Mouse (Mus musculus) heart, adult 2 months (tissue): ENCODE measurements at regions not wholly inside any gene's neighbourhood (a gene's known extent, or its start where the extent isn't known, plus 50 kb on each side); places are given as distances from the start of the nearest gene placed in this dataset.

Experiments used
- CTCF ChIP-seq: fragments of 200-600 bp; IDR thresholded peaks from 2 replicates; pipeline ENCODE4 v1.8.1; 2022; ENCODE audit warnings: antibody characterized with exemption, mild to moderate bottlenecking, moderate library complexity
- EP300 ChIP-seq: fragments of 200-500 bp; IDR thresholded peaks from 2 replicates; pipeline ENCODE4 v1.6.1; 2011; ENCODE audit warnings: low read depth, low read length, control low read depth; ENCODE audit not compliant: insufficient read depth
- POLR2A ChIP-seq: fragments of 200-500 bp; IDR thresholded peaks from 2 replicates; pipeline ENCODE4 v1.6.1; 2011; ENCODE audit warnings: mild to moderate bottlenecking, low read depth, low read length, control low read depth; ENCODE audit not compliant: insufficient read depth

DNA sequence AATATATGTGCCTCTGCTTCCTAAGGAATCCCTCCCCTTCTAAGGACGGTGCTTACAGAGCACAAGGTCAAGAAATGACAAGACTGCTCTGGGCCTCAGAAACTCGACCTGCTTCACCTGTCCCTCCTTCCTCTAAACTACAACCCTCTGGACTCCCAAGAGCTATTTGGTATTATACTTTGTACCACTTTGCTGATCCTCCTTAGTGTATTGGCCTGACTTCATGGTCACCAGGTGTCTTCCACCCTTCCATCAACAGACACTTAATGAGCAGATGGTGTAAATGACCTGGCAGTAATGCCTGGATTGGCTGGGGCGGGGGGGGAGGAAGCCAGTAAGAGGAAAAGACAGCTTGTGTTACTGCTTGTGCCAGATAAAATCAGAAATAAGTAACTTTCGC lies 199.1 kb upstream of the Tfap2d start:
- TF ChIP-seq POLR2A (no peak), CTCF (no peak), EP300 (no peak)
